Mouse (Mus musculus) liver, embryonic 14.5 days (tissue): ENCODE measurements at regions not wholly inside any gene's neighbourhood (a gene's known extent, or its start where the extent isn't known, plus 50 kb on each side); places are given as distances from the start of the nearest gene placed in this dataset.

ENCODE experiments used
- CTCF ChIP-seq: IDR thresholded peaks from 2 replicates; pipeline ENCODE4 v1.5.1; 2016; ENCODE audit warnings: antibody characterized with exemption, low read depth, control low read depth
- EP300 ChIP-seq: IDR thresholded peaks from 2 replicates; pipeline ENCODE4 v1.6.1; 2016; ENCODE audit warnings: antibody characterized with exemption, low read depth

DNA sequence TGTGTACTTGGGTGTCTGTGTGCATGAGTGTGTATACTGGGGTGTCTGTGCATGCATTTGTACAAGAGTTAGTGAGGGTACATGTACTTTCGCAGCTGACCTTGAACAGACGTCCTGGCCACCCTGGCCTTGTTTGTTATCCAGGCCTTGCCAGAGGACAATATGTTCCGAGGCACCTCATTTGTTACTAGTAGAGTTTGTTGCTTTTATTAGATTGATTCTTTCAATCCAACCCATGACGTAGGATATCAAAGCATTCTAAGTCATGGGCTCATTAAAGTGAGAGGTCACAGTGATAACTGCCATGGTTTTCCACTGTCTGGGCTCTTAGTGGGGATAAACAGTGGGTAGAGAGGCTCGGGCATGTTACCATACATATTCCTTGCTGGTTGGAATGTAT, 188.1 kb upstream of the Ttc29 start:
- TF ChIP-seq CTCF, result no peak
- TF ChIP-seq EP300, result no peak
